Mouse (Mus musculus) urinary bladder, postnatal 4 days (tissue): ENCODE results near the gene 1110032A03Rik.

Source experiments
- DNase-seq, 2 experiments: peaks; one replicate each; pipeline ENCODE4 v3.0.0; 2021 to 2022; ENCODE audit warnings: low spot score in 2 of 2

Gene 1110032A03Rik

DNA sequence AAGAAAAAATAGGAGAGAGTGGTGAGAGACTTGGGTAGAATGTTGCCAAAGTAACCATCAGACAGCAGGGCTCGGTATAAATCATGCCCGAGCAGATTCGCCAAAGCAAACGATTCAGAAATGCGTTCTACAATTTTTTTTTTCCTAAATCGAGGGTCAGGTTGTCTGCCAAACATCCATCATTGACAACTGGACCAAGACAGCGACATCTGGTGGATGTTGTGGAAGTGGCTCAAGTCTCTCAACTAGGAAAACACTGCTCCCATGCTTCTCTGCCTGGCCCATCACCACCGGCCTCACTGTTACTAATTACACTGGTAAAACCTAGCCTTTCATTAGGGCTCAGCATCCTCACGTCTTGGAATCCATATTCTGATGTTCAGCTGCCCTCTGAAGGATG is 40.3 kb downstream of the 1110032A03Rik start:
- DNase-seq, result no peak

DNA sequence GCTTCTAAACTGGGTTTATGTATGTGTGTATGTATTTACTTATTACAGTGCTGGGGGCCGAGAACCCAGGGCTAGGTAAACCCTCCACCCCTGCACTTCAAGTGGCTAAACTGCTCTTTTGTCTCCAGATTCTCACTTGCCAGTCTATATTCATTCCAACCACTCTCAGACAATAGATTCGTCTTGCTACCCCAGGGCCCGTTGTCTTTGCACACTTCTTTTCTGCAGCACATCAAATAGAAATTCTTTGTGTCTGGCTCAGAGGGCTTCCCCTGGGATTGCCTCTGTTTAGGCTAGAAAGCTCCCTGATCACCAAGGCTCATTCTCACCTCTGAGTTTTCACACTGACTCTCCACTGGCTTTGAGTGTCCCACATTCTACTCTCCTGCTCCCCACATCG is 42.8 kb downstream of the 1110032A03Rik start:
- no peak for DNase-seq

DNA sequence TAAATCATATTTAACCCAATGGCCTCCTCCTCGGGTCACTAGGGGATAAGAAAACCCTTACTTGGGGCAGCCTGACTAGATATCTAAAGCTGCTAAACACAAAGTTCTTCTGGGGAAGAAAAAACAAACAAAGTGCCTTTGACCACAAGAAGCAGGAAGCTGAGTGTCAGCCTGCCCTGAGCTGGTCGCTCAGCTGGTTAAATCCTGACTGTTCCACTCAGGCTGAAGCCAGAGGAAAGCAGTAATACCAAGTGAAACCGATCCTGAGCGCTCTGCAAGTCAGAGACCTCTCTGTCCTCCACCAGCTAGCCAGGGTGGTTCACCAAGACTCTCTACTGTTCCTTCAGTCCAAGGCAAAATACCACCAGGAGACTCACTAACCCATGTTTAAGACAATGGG is 45.7 kb downstream of the 1110032A03Rik start:
- no peak for DNase-seq

DNA sequence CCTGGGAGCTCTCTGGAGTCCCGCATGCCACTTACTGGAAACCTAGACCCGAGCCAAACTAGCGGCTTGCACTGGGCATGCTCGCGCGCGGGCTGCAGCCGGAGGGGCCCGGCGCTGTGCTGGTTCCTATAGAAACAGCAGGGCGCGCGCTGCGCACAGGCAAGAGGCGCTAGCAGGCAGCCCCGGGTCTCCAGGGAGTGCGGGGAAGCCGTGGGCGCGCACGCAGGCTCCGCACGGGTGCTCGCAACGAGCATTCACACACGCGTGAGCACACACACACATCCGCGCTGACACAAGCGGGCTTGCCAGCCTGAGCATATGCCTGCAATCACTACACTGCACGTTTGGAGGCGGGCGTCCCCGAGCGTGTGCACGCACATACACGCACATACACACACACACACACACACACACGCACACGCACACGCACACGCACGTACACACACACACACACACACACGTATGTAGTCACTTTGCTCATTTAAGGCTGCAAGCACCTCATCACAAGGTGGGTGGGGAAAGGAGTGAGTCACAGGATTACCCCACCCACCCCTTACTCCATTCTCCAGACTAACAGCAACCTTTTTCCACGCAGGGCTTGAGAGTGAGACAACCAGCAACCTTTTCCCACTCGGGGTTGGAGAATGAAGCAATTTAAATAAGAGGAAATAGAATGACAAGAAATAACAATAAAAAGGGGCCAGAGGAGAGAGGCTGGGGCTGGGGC is 47.2 kb downstream of the 1110032A03Rik start:
- peak in 1 of 2 experiments; percentile 69 for DNase-seq

DNA sequence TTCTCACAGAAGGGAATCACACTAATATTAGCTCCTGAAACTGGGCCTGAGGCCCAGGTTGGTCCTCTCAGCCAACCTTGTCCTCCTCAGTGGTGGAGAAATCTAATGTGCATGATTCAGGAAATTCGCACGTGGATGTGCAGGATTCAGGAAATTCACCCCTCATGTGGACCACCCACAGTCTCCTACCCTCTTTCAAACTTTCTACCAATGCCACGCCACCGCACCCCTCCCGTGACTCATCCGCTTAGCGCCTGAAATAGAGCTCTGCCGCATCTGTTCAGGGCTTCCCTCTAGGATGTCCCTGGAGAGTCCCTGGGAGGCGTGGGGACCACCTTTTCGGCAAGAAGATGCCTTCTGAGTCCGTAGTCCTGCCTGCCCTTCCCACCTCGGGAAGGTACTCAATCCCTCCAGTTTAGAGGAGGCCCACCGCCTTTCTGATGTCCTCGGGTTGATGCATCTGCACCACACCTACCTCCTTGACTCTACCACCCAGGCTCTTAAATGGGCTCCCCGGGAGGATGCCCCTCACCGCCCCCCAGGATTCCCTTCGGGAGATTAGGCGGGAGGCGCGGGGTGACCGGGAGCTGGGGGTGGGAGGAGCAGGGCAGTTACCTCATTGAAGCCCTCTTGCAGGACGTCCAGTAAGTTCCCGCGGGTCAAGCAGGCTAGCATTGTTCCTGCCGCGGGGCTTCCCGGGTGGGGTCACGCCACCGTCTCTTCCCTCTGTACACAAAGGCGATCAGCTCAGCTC is 48.0 kb downstream of the 1110032A03Rik start:
- DNase-seq, result no peak

DNA sequence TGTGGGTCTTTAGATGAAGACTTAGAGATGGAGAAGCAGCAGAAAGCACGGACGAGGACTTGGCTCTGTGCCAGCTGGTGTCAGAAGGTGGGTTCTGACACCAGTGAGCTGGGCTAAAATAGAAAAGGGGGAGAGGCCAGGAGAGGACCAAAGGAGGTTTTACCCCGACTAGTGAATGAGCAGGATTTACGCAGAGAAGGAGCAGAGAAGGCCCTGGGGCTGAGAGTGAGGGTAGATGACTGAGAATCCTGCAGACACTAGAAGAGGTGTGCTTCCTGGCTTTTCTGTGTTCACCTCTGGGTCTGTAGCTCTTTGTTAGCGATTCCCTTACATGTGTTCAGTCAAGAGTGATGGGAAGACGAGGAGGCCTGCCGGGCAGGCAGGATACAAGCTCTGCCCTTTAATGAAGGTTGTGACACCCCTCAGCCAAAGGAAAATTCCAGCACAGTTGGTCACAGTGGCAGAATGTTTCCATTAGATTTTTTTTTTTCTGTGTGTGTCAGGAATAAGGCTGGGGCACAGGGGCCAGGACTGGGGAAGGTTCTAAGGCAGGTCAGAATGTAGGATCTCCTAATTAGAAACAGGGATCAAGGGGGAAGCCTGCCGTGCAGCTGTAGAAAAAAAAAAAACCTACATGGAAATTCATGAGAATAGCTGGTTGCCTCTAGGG is 49.3 kb downstream of the 1110032A03Rik start:
- no peak for DNase-seq

DNA sequence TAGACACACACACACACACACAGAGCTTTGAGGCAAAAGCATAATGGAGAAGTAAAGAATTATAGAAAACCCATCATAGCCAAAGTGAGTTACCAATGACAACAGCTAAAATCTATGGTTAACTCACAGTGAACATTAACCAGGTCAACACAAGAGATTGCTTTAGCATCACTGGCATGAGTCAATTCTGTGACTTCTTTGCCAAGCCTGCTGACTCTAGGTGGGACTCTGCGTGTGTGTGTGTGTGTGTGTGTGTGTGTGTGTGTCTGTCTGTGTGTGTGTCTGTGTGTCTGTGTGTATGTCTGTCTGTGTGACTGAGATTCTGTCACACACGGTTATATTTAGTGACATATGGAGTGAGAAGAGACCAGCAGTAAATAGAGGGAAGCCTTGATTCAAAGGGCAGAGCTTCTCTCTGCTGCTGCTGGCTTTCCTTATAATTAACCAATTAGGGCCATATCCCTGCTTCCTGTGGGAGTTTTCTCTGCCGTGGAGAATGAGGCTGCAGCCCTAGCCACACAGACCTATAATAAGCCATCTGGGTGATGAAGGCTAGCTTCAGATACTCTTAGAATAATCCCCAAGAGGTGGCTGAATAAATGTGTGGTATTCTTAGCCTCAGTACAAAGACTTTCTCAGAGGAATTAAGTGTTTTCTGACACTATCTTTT is 50.5 kb downstream of the 1110032A03Rik start:
- DNase-seq, result no peak

DNA sequence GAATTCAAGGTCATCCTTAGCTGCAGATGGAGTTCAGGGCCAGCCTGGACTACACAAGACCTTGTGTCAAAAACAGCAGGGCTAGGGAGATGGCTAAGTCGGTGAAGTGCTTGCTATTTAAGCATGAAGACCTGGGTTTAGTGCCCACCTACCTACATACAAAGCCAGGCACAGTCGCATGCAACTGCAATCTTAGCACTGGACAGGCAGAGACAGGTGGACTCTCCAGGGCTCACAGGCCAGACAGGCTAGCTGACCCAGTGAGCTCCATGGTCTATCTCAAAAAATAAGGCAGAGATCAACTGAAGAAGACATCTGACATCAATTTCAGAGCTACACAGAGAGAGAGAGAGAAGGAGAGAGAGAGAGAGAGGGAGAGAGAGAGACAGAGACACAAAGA is 51.2 kb downstream of the 1110032A03Rik start:
- DNase-seq, result no peak

DNA sequence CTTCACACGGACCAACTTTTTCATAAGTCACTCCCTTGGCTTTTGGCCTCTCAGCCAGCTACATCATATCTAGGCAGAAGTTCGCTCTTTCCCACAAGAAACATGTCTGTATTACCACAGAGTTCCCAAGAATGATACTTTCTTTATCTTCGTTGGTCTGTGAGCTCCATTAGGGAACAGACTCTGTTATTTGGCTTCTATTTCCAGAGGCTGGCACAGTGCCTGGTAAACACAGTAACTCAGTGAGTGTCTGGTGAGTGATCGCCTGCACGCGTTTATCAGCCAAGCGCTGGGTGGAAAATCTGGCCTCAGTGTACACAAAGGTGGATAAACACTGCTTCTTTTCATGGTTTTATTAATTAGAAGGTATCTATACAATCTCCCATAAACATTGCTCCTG is 51.9 kb downstream of the 1110032A03Rik start:
- peak; percentile 72 to 81 for DNase-seq

DNA sequence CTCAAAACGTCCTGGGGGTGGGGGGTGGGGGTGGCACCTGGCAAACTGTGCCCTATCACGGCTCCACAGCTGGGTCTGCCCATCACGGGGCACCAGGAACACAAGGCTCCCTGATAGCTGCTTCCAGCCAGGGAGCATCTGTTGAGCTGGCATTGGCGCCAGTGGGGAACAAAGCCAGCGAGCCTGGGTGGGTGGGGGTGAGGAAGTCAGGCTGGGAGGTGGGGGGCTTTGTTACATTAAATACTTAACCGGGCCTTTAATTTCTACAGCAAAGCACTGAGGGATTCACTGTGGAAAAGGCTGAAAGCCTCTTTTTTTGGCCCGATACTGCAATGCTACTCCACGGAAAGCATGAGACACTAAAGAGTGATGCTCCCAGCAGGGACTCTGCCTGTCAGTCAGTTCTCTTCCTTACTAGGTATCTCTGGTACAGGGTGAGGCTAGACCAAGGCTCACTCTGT is 52.8 kb downstream of the 1110032A03Rik start:
- no peak for DNase-seq

DNA sequence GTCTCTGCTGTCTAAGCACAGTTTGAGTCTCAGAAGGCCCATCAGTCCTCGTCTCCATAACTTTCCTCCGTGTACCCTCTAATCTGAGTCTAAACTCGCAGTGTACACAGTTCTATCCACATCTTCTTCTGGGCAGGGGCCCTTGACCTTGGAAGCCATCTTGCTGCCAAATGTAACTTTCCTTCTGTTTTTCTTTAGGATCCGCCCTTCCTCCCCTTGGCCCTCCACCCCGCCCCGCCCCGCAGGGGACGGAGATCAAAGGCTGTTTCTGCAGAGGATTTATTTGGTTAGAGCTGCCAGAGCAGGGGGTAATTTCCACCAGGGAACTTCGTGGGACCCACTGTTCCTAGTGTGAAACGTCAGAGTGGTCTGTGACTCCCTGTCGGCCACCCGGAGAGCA is 54.3 kb downstream of the 1110032A03Rik start:
- no peak for DNase-seq

DNA sequence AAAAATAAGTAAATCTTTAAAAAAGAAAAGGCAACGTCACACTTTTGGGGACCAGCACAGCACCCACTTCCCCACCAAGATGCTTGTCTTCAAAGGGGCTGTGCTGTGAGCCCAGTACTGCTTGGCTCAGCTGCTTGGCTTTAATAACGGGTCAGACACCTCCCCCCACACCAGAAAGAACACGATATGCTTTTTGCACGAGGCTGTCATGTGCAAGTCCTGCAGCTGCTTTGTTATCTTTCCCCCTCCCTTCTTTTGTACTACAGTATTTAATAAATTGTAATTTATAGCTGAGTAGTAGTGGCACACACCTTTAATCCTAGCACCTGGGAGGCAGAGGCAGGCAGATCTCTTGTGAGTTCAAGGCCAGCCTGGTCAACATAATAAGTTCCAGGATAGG is 56.4 kb downstream of the 1110032A03Rik start:
- DNase-seq, result no peak

DNA sequence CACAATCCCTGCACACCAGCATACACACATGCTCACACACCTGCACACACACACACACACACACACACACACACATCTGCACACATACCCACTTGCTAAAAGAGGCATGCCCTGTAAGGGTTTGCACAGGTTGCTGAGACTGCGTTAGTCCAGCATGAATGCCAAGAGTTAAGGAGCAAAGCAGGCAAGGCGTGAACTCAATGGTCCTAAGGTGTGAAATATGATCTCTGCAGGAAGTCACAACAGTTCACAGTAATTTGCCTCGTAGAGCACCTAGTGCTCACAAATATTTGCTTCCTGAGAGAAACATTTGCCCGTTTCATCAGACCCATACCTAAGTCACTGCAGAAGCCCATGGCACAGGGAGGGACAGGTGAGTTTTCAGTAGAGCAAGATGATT is 61.1 kb downstream of the 1110032A03Rik start:
- DNase-seq, result no peak
